Mouse (Mus musculus) bone marrow macrophage, adult 2 months (primary cell): ENCODE measurements at regions not wholly inside any gene's neighbourhood (a gene's known extent, or its start where the extent isn't known, plus 50 kb on each side); places are given as distances from the start of the nearest gene placed in this dataset.

Experiments used
- H3K27ac ChIP-seq: 2 replicates; pipeline ENCODE4 v1.5.1; 2012; ENCODE audit warnings: low read depth, low read length; ENCODE audit not compliant: insufficient read depth
- H3K4me1 ChIP-seq: 2 replicates; pipeline ENCODE4 v1.6.1; 2012; ENCODE audit warnings: low read length; ENCODE audit not compliant: control insufficient read depth, insufficient read depth
- H3K4me3 ChIP-seq: 2 replicates; pipeline ENCODE4 v1.5.1; 2012; ENCODE audit warnings: mild to moderate bottlenecking, low read length, moderate library complexity; ENCODE audit not compliant: insufficient read depth
- CTCF ChIP-seq: IDR thresholded peaks from 2 replicates; pipeline ENCODE4 v1.5.1; 2012; ENCODE audit warnings: low read depth, mild to moderate bottlenecking, low read length, moderate library complexity
- POLR2A ChIP-seq: IDR thresholded peaks from 2 replicates; pipeline ENCODE4 v1.6.1; 2012; ENCODE audit warnings: mild to moderate bottlenecking, low read depth, low read length, borderline replicate concordance

GRCm38 (mm10) chr15:51628518-51628917, 2256.2 kb upstream of the Gm7489 start:
- Histone ChIP-seq H3K4me1 (no peaks in the 10 kb centered on the region), H3K4me3 (peak overlapping the region; percentile 5; the same call in 1 of the 2 replicates), H3K27ac (no peak overlapping the region)
- TF ChIP-seq CTCF (no peak), POLR2A (no peak)

DNA sequence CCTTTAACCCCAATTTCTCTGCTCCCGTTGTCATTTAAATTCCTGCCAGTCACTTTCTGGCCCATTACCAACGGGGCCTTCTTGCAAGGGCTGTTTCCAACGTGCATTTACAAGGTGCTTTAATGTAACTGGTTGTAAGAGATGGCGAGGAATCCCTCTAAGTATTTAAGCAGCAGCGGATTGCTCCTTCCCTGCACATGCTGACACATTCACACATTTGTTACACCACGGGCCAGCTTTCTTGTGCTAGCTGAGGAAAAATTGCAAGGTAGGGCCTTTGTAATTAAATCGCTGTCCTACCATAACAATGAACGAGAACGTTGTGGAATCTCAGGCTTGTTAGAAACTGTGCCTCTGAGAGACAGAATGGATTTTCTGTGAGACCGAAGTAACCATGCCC, 2252.8 kb upstream of the Gm7489 start:
- Histone ChIP-seq H3K4me3 (no peak overlapping the region), H3K4me1 (no peaks in the 10 kb centered on the region), H3K27ac (no peak overlapping the region)
- TF ChIP-seq POLR2A (no peak), CTCF (no peak)

DNA sequence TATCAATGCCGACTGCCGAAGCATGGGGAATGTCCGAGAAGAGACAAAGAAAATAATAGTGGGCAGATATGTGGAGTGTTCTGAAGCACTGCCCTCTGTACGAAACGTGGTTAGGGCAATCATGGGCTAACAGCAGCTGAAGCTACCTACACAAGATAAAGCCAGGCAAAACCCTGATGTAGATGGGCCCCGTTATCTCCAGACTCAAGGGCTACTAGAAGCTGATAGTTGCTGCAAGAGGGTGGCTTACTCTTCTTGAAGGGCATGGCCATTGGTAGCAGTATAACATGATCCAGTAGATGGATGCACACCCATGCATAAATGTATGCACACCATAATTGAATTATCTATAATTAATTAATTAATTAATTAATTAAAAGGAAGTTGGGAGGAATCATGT, 2251.6 kb upstream of the Gm7489 start:
- Histone ChIP-seq H3K4me1 (no peaks in the 10 kb centered on the region), H3K27ac (no peak overlapping the region), H3K4me3 (no peak overlapping the region)
- no peak for TF ChIP-seq CTCF
- TF ChIP-seq POLR2A = no peak

DNA sequence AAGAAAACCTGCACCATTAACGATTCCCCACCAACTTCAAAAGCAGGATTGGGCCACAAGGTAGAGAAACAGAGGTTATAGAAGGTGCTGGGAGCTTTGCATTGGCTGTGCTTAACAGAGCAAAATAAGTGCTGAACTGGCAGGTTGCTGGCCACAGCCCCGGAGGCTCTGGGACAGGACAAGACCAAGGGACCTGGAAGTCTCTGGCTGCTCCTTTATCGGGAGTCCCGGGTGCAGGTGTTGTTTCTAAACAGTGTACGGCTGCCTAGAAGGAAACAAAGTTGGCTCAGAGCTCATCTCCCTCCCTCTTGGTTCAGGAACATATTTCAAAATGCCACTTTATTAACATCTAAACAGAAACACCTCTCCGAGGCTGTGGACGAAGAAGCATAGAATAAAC, 2250.0 kb upstream of the Gm7489 start:
- Histone ChIP-seq H3K4me3 (no peak overlapping the region), H3K27ac (no peak overlapping the region), H3K4me1 (no peaks in the 10 kb centered on the region)
- TF ChIP-seq CTCF = no peak
- TF ChIP-seq POLR2A = no peak

DNA sequence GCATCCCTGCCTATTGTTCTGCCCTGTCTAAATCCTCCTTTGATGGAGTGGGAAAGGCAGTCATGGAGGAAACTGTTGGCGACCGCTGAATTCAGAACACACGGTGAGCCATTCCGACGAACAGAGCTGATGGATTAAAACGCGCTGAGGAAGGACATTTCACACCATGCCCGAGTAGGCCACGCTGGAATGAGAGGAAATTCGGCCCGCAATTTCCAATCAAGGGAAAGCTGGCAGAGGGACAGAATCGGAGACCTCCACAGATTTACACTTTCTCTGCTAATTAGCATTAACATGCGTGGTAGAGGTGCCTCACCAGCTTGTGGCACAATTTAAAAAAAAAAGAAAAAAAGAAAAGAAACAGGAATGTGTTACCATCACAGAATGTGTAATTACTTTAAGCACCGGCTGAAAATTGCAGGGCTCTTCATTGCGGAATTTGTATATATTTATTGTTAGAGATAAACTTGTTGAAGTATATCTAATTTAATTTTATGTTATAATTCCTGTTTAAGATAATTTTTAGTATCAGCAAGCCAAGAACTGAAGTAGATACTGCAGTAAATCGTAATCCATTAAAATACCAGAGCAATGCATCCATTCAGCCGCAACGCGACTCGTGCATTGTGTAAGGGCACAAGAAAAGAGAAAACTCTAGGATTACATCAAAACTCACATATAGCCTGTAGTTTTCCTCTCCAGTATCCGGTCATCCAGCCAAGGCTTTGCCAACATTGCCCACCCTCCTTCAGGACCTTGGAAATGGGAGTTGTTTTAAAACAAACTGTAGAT, 2249.4 kb upstream of the Gm7489 start:
- no peak for TF ChIP-seq POLR2A
- TF ChIP-seq CTCF = no peak
- Histone ChIP-seq H3K27ac (no peak overlapping the region), H3K4me3 (no peak overlapping the region), H3K4me1 (no peaks in the 10 kb centered on the region)

DNA sequence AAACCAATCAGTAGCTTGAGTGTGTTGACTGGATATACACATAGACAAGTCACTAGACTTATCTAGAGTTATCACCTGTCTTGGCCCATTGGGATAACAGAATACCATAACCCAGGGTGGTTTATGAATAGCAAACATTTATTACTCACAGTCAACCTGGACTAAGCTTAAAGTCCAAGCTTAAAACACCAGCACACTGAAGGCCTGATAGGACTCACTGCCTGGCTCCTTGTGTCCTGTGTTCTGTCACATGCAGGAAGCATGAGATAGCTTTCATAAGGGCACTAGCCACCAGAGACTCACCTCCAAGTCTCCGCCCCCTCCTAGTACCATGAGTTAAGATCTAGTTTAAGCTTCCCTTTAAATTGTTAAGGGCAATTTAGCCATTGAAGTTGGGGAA, 2247.1 kb upstream of the Gm7489 start:
- no peak for TF ChIP-seq CTCF
- no peak for TF ChIP-seq POLR2A
- H3K4me1 ChIP-seq = no peaks in the 10 kb centered on the region
- H3K4me3 ChIP-seq = no peak overlapping the region
- H3K27ac ChIP-seq = no peak overlapping the region

GRCm38 (mm10) chr15:51643772-51644311, 2240.9 kb upstream of the Gm7489 start:
- Histone ChIP-seq H3K4me1 (no peaks in the 10 kb centered on the region), H3K4me3 (no peak overlapping the region), H3K27ac (no peak overlapping the region)
- TF ChIP-seq CTCF (no peak), POLR2A (no peak)

DNA sequence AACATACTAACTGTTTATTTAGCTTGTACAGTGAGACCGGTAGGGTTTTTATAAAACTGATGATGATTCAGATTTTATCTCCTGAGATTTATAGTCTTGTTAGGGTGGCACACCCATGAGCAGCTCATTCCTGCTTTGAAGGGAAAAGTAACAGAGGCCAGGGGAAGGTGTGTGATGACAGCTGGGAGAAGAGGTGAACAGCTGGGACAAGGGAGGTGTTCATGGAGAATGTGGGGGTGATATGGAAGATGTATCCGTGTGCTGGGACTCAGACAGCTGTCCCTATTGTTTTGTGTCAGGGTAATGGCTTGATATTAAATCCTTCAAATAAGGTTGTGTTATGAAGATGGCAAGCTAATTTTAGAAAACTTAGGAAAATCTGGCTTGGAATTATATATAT, 2238.4 kb upstream of the Gm7489 start:
- H3K27ac ChIP-seq = no peak overlapping the region
- TF ChIP-seq POLR2A = no peak
- no peak for TF ChIP-seq CTCF

DNA sequence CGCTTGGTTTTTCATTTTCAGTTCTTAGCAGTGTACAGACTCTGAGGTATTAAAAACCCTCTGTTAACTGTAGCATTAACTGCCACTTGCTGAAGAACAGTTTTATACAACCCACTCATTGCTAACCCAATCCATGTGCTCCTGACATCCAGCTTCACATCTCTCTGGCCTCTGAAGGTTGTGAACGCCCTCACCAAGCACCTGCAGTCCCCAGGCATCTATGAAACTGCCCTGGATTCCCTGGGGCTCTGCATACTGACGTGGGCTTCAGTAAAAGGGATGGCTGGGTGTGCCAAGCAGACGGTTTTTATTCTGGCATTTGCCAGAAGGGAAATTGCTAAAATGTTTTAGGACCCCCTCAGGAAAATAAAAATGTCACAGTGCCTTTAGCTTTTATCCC, 2232.2 kb upstream of the Gm7489 start:
- TF ChIP-seq POLR2A (no peak), CTCF (no peak)
- no peaks in the 10 kb centered on the region for H3K4me1 ChIP-seq
- no peak overlapping the region for H3K27ac ChIP-seq
- no peak overlapping the region for H3K4me3 ChIP-seq

More for the DNA sequence above, 2238.4 kb upstream of the Gm7489 start:
- Histone ChIP-seq H3K4me1 (no peaks in the 10 kb centered on the region), H3K4me3 (no peak overlapping the region)

DNA sequence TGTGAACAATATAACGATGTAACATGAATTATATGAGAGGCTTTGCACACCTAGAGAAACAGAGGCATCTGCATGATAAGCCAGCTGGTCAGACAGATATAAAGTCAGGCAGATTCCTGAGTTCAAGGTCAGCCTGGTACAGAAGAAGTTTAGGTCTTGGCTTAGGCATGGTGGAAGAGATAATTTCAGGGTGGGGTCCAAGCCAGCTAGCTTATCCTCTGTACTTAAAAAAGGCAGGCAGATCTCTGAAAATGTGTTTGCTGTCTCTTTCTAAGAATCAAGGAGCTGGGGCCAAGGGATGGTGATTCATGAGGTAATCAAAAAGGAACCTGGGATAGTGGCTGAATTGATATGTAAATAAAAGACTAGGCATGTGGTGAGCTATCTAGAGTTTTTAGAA, 2227.1 kb upstream of the Gm7489 start:
- no peak for TF ChIP-seq POLR2A
- TF ChIP-seq CTCF = no peak
- Histone ChIP-seq H3K27ac (no peak overlapping the region), H3K4me3 (no peak overlapping the region), H3K4me1 (no peaks in the 10 kb centered on the region)
